Mouse (Mus musculus): ENCODE measurements at regions not wholly inside any gene's neighbourhood (a gene's known extent, or its start where the extent isn't known, plus 50 kb on each side); places are given as distances from the start of the nearest gene placed in this dataset.

- no peaks in the 10 kb centered on the region for H3K27me3 ChIP-seq
- H3K27ac ChIP-seq (replicated peaks): no peak overlapping the region
- no peak for ATAC-seq (replicated peaks)
- no peak overlapping the region for H3K9ac ChIP-seq (replicated peaks)
- no peaks in the 10 kb centered on the region for H3K36me3 ChIP-seq
- no peaks in the 10 kb centered on the region for H3K4me1 ChIP-seq
- H3K9me3 ChIP-seq: no peaks in the 10 kb centered on the region
- WGBS: 87% methylated on average over 3 of the region's 3 CpGs
- no peak overlapping the region for H3K4me3 ChIP-seq
- no peak overlapping the region for H3K4me2 ChIP-seq (replicated peaks)
Observed at GRCm38 (mm10) chr12:25325901-25326300, 229.0 kb upstream of the Id2 start.

GRCm38 (mm10) chr12:25323171-25323570, 226.2 kb upstream of the Id2 start:
- Histone ChIP-seq H3K9ac (replicated peaks) (no peak overlapping the region), H3K9me3 (no peaks in the 10 kb centered on the region), H3K4me3 (no peak overlapping the region), H3K36me3 (no peaks in the 10 kb centered on the region), H3K27ac (replicated peaks) (no peak overlapping the region), H3K4me2 (replicated peaks) (no peak overlapping the region), H3K27me3 (no peaks in the 10 kb centered on the region), H3K4me1 (no peaks in the 10 kb centered on the region)
- ATAC-seq (replicated peaks): no peak
- WGBS: 97% methylated on average over 1 of the region's 1 CpGs

GRCm38 (mm10) chr12:25320262-25320767, 223.4 kb upstream of the Id2 start:
- no peaks in the 10 kb centered on the region for H3K36me3 ChIP-seq
- H3K9me3 ChIP-seq: no peaks in the 10 kb centered on the region
- WGBS: 94% methylated on average over 3 of the region's 3 CpGs
- no peak overlapping the region for H3K4me3 ChIP-seq
- H3K27ac ChIP-seq (replicated peaks): no peak overlapping the region
- no peak for ATAC-seq (replicated peaks)
- no peaks in the 10 kb centered on the region for H3K27me3 ChIP-seq
- no peak overlapping the region for H3K4me2 ChIP-seq (replicated peaks)
- no peak overlapping the region for H3K9ac ChIP-seq (replicated peaks)
- no peaks in the 10 kb centered on the region for H3K4me1 ChIP-seq

- no peak for ATAC-seq (replicated peaks)
- no peaks in the 10 kb centered on the region for H3K9me3 ChIP-seq
- no peaks in the 10 kb centered on the region for H3K27me3 ChIP-seq
- H3K4me2 ChIP-seq (replicated peaks): no peak overlapping the region
- H3K36me3 ChIP-seq: no peaks in the 10 kb centered on the region
- no peak overlapping the region for H3K9ac ChIP-seq (replicated peaks)
- H3K4me1 ChIP-seq: no peaks in the 10 kb centered on the region
- 90% methylated on average over 2 of the region's 2 CpGs for WGBS
- no peak overlapping the region for H3K4me3 ChIP-seq
- no peak overlapping the region for H3K27ac ChIP-seq (replicated peaks)
Observed at GRCm38 (mm10) chr12:25319846-25320245, 222.9 kb upstream of the Id2 start.

- H3K4me2 ChIP-seq (replicated peaks): no peak overlapping the region
- no peak overlapping the region for H3K4me3 ChIP-seq
- no peak for ATAC-seq (replicated peaks)
- H3K4me1 ChIP-seq: no peaks in the 10 kb centered on the region
- H3K27ac ChIP-seq (replicated peaks): no peak overlapping the region
- no peaks in the 10 kb centered on the region for H3K27me3 ChIP-seq
- no peak overlapping the region for H3K9ac ChIP-seq (replicated peaks)
- no peaks in the 10 kb centered on the region for H3K9me3 ChIP-seq
- no peaks in the 10 kb centered on the region for H3K36me3 ChIP-seq
- WGBS: 79% methylated on average over 4 of the region's 4 CpGs
Observed at GRCm38 (mm10) chr12:25318072-25318671, 221.2 kb upstream of the Id2 start.

- Histone ChIP-seq H3K27ac (replicated peaks) (no peak overlapping the region), H3K9ac (replicated peaks) (no peak overlapping the region), H3K4me3 (no peak overlapping the region), H3K9me3 (no peaks in the 10 kb centered on the region), H3K4me1 (no peaks in the 10 kb centered on the region), H3K4me2 (replicated peaks) (no peak overlapping the region), H3K36me3 (no peaks in the 10 kb centered on the region), H3K27me3 (no peaks in the 10 kb centered on the region)
- ATAC-seq (replicated peaks): no peak
- 86% methylated on average over 1 of the region's 1 CpGs for WGBS
Observed at GRCm38 (mm10) chr12:25315969-25316368, 219.0 kb upstream of the Id2 start.

GRCm38 (mm10) chr12:25313212-25313611, 216.3 kb upstream of the Id2 start:
- no peak overlapping the region for H3K9ac ChIP-seq (replicated peaks)
- no peak overlapping the region for H3K4me3 ChIP-seq
- ATAC-seq (replicated peaks): no peak
- no peaks in the 10 kb centered on the region for H3K9me3 ChIP-seq
- H3K4me1 ChIP-seq: no peaks in the 10 kb centered on the region
- no peak overlapping the region for H3K4me2 ChIP-seq (replicated peaks)
- H3K27ac ChIP-seq (replicated peaks): no peak overlapping the region
- no peaks in the 10 kb centered on the region for H3K27me3 ChIP-seq
- no peaks in the 10 kb centered on the region for H3K36me3 ChIP-seq

- Histone ChIP-seq H3K9ac (replicated peaks) (no peak overlapping the region), H3K4me2 (replicated peaks) (no peak overlapping the region), H3K4me3 (no peak overlapping the region), H3K27ac (replicated peaks) (no peak overlapping the region), H3K4me1 (no peaks in the 10 kb centered on the region), H3K27me3 (no peaks in the 10 kb centered on the region), H3K36me3 (no peaks in the 10 kb centered on the region), H3K9me3 (no peaks in the 10 kb centered on the region)
- 95% methylated on average over 2 of the region's 2 CpGs for WGBS
- ATAC-seq (replicated peaks): no peak
Observed at GRCm38 (mm10) chr12:25312390-25312789, 215.4 kb upstream of the Id2 start.

- no peak overlapping the region for H3K27ac ChIP-seq (replicated peaks)
Observed at GRCm38 (mm10) chr12:25311728-25312127, 214.8 kb upstream of the Id2 start.

GRCm38 (mm10) chr12:25310293-25310946, 213.5 kb upstream of the Id2 start:
- H3K27me3 ChIP-seq: no peaks in the 10 kb centered on the region
- H3K9me3 ChIP-seq: no peaks in the 10 kb centered on the region
- no peaks in the 10 kb centered on the region for H3K36me3 ChIP-seq
- no peak overlapping the region for H3K4me3 ChIP-seq
- no peak for ATAC-seq (replicated peaks)
- H3K4me2 ChIP-seq (replicated peaks): no peak overlapping the region
- WGBS: 72% methylated on average over 6 of the region's 6 CpGs
- H3K27ac ChIP-seq (replicated peaks): no peak overlapping the region
- H3K4me1 ChIP-seq: no peaks in the 10 kb centered on the region
- H3K9ac ChIP-seq (replicated peaks): no peak overlapping the region

More at GRCm38 (mm10) chr12:25311728-25312127, 214.8 kb upstream of the Id2 start:
- H3K27me3 ChIP-seq: no peaks in the 10 kb centered on the region
- ATAC-seq (replicated peaks): no peak
- no peaks in the 10 kb centered on the region for H3K9me3 ChIP-seq
- H3K9ac ChIP-seq (replicated peaks): no peak overlapping the region
- H3K4me1 ChIP-seq: no peaks in the 10 kb centered on the region
- no peak overlapping the region for H3K4me2 ChIP-seq (replicated peaks)
- no peaks in the 10 kb centered on the region for H3K36me3 ChIP-seq
- 89% methylated on average over 7 of the region's 7 CpGs for WGBS
- no peak overlapping the region for H3K4me3 ChIP-seq

GRCm38 (mm10) chr12:25309234-25309633, 212.3 kb upstream of the Id2 start:
- H3K27ac ChIP-seq (replicated peaks): no peak overlapping the region
- 97% methylated on average over 6 of the region's 6 CpGs for WGBS
- H3K36me3 ChIP-seq: no peaks in the 10 kb centered on the region
- no peak overlapping the region for H3K4me2 ChIP-seq (replicated peaks)
- H3K27me3 ChIP-seq: no peaks in the 10 kb centered on the region
- H3K4me3 ChIP-seq: no peak overlapping the region
- peaks cover 4% of the 10 kb centered on the region; the same call in 1 of the 2 replicates for H3K4me1 ChIP-seq
- no peaks in the 10 kb centered on the region for H3K9me3 ChIP-seq
- H3K9ac ChIP-seq (replicated peaks): no peak overlapping the region
- no peak for ATAC-seq (replicated peaks)

- Histone ChIP-seq H3K27ac (replicated peaks) (no peak overlapping the region), H3K9ac (replicated peaks) (no peak overlapping the region), H3K36me3 (no peaks in the 10 kb centered on the region), H3K4me3 (no peak overlapping the region), H3K27me3 (no peaks in the 10 kb centered on the region), H3K4me2 (replicated peaks) (no peak overlapping the region), H3K9me3 (no peaks in the 10 kb centered on the region), H3K4me1 (peaks cover 4% of the 10 kb centered on the region; the same call in 1 of the 2 replicates)
- no peak for ATAC-seq (replicated peaks)
- WGBS: 88% methylated on average over 12 of the region's 12 CpGs
Observed at GRCm38 (mm10) chr12:25305764-25306653, 209.1 kb upstream of the Id2 start.

Measured in forebrain, embryonic 15.5 days (tissue).